9 mouse cellular contexts compared by ENCODE assay signal in the genomic region with DNA sequence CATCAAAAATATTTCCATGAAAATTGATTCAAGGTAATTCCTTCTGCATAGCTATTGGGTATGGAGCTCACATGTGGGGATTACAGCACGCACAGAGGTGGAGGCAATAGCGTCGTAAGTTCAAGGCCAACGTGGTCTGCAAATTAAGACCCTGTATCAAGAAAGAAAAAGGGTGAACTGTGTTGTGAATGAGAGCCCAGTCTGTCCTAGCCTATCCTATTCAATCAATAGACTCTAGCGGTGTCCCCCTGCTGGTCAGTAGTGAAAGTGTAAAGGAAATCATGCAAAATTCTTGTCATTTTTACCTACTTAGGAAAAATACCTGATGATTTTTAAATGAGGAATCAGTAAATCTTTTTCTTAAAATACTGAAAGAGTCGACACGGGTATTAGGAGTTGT. TPM values are rescaled to one million over a fixed set of nuclear protein-coding genes. Genes with fewer than 3 reads are reported as not detected.
DNase-seq lines count a peak whose midpoint lies in the region; ATAC-seq and TF ChIP-seq lines count a peak whose summit lies in the region.
"Had no signal": no experiment of that assay in that cellular context is flagged by ENCODE, and none has a peak within 500 bp of the region (broad histone marks: within the 10 kb centered on the region; RNA-seq: fewer than 3 reads in every experiment).

No protein-coding gene starts in this region.

- no peak overlapping the region for H3K27ac ChIP-seq in heart, embryonic 12.5 days (ENCODE audit: poor library complexity, severe bottlenecking)
- no peak overlapping the region for H3K27ac ChIP-seq in liver, postnatal 0 days (ENCODE audit: low read depth)
- H3K27ac ChIP-seq: lung, embryonic 15.5 days had no signal

- no peak overlapping the region for H3K4me3 ChIP-seq in heart, embryonic 12.5 days
- no peak overlapping the region for H3K4me3 ChIP-seq in liver, postnatal 0 days (ENCODE audit: low read depth, low read length)
- H3K4me3 ChIP-seq: lung, embryonic 15.5 days had no signal

- H3K36me3 ChIP-seq in heart, embryonic 12.5 days = peaks cover 10% of the 10 kb centered on the region; the same call in 1 of the 2 replicates
- 0 out of 2 replicates have a peak, but pooled peaks cover 4% of the 10 kb centered on the region for H3K36me3 ChIP-seq in liver, postnatal 0 days (replicated peaks; ENCODE audit: insufficient read depth, low read length)
- H3K36me3 ChIP-seq: lung, embryonic 15.5 days had no signal

- WGBS in heart, embryonic 12.5 days = 41% methylated on average over 7 of the region's 7 CpGs
- WGBS in liver, postnatal 0 days (ENCODE audit: insufficient replicate concordance) = 29% methylated on average over 7 of the region's 7 CpGs

- no peak overlapping the region for H3K9ac ChIP-seq in heart, embryonic 12.5 days
- H3K9ac ChIP-seq in liver, postnatal 0 days (replicated peaks) = no peak overlapping the region
- H3K9ac ChIP-seq: lung, embryonic 15.5 days had no signal

- no peak overlapping the region for H3K4me2 ChIP-seq in heart, embryonic 12.5 days
- H3K4me2 ChIP-seq in liver, postnatal 0 days (ENCODE audit: low read depth, low read length) = no peak overlapping the region
- H3K4me2 ChIP-seq: lung, embryonic 15.5 days had no signal

- TF ChIP-seq EP300 in liver, postnatal 0 days (IDR thresholded peaks at IDR 0.05; ENCODE audit: low read depth) = no peak

- no peaks in the 10 kb centered on the region for H3K9me3 ChIP-seq in heart, embryonic 12.5 days (replicated peaks)
- H3K9me3 ChIP-seq in liver, postnatal 0 days (ENCODE audit: low read length) = no peaks in the 10 kb centered on the region
- H3K9me3 ChIP-seq: lung, embryonic 15.5 days had no signal

- TF ChIP-seq CTCF in liver, postnatal 0 days (IDR thresholded peaks at IDR 0.05; ENCODE audit: low read depth) = peak; percentile 74

- no peaks in the 10 kb centered on the region for H3K4me1 ChIP-seq in heart, embryonic 12.5 days (replicated peaks)
- H3K4me1 ChIP-seq in liver, postnatal 0 days (ENCODE audit: insufficient read depth) = no peaks in the 10 kb centered on the region
- H3K4me1 ChIP-seq: lung, embryonic 15.5 days had no signal

- no peaks in the 10 kb centered on the region for H3K27me3 ChIP-seq in heart, embryonic 12.5 days (replicated peaks)
- H3K27me3 ChIP-seq in liver, postnatal 0 days (ENCODE audit: insufficient read depth, low read length) = no peaks in the 10 kb centered on the region
- H3K27me3 ChIP-seq: lung, embryonic 15.5 days had no signal

- ATAC-seq in heart, embryonic 12.5 days (ENCODE audit: insufficient number of reproducible peaks, low FRiP score) = no peak
- peak; percentile 48 for ATAC-seq in granulocyte monocyte progenitor cell, adult 5-6 weeks (replicated peaks; ENCODE audit: poor library complexity, severe bottlenecking)
- ATAC-seq in liver, postnatal 0 days = 0 out of 2 replicates have a peak, but pooled peaks have one; percentile 27

- intact Hi-C loops in heart, postnatal 10 days (cut with DNase I) = loop anchor here (1.0 kb wide), 2 partner anchors 41 to 82 kb away; partner anchors contain the start of gene Mrpl39

- DNase-seq in heart, postnatal 10 days = peak; percentile 39 to 61
- DNase-seq in B cell, adult 2 months = peak; percentile 52 to 60
- peak; percentile 65 for DNase-seq in adipocyte (ENCODE audit: low spot score)
- DNase-seq in liver, postnatal 0 days = no peak
- peak; percentile 75 for DNase-seq in retina, embryonic 14.5 days (ENCODE audit: low spot score)
- DNase-seq in urinary bladder, postnatal 4 days (ENCODE audit: low spot score in 2 of 2) = no peak

RNA-seq across cellular contexts. Expression of gene Gabpa, which starts 17.3 kb away (rescaled TPM):
- total RNA-seq in heart, postnatal 10 days (2021) = 10 to 100 TPM; 48.8 to 51.9 TPM
- 44.4 and 47.2 TPM in 2 replicates for polyA plus RNA-seq in heart, embryonic 12.5 days (2016; fragmentation: Nextera tagmentation; extraction: Ambion mirVana)
- total RNA-seq in granulocyte monocyte progenitor cell, adult 5-6 weeks (2014; fragmentation: Nextera tagmentation) = 45.8 and 70.9 TPM in 2 replicates
- total RNA-seq in granulocyte monocyte progenitor cell, adult 5-6 weeks (2017) = 67.8 and 69.3 TPM in 2 replicates
- polyA plus RNA-seq in liver, postnatal 0 days (2015; fragmentation: Nextera tagmentation; extraction: Ambion mirVana) = 7.9 and 9.2 TPM in 2 replicates

RNA-seq across cellular contexts. Expression of gene Atp5j, which starts 18.0 kb away (rescaled TPM):
- 1,000 to 10,000 TPM; 1,523 to 1,629 TPM for total RNA-seq in heart, postnatal 10 days (2021)
- 1,342 and 1,366 TPM in 2 replicates for polyA plus RNA-seq in heart, embryonic 12.5 days (2016; fragmentation: Nextera tagmentation; extraction: Ambion mirVana)
- 504 and 603 TPM in 2 replicates for total RNA-seq in granulocyte monocyte progenitor cell, adult 5-6 weeks (2014; fragmentation: Nextera tagmentation)
- total RNA-seq in granulocyte monocyte progenitor cell, adult 5-6 weeks (2017) = 303 and 340 TPM in 2 replicates
- polyA plus RNA-seq in liver, postnatal 0 days (2015; fragmentation: Nextera tagmentation; extraction: Ambion mirVana) = 805 and 808 TPM in 2 replicates

RNA-seq across cellular contexts. Expression of gene Jam2, which starts 43.5 kb away (rescaled TPM):
- total RNA-seq in heart, postnatal 10 days (2021) = 10 to 100 TPM; 56.7 to 69.4 TPM
- polyA plus RNA-seq in heart, embryonic 12.5 days (2016; fragmentation: Nextera tagmentation; extraction: Ambion mirVana) = 8.3 and 8.6 TPM in 2 replicates
- total RNA-seq in granulocyte monocyte progenitor cell, adult 5-6 weeks (2014; fragmentation: Nextera tagmentation) = not detected in 2 replicates
- not detected in 2 replicates for total RNA-seq in granulocyte monocyte progenitor cell, adult 5-6 weeks (2017)
- 2.9 and 3.2 TPM in 2 replicates for polyA plus RNA-seq in liver, postnatal 0 days (2015; fragmentation: Nextera tagmentation; extraction: Ambion mirVana)

Comparison
In these comparisons a context has a peak if more than half of its experiments do, and no peak if none do; other contexts are left out.
1. DNase-seq: peak in heart, postnatal 10 days (2 of 2), B cell, adult 2 months (2 of 2), adipocyte (single experiment) and retina, embryonic 14.5 days (single experiment); none in liver, postnatal 0 days (single experiment) and urinary bladder, postnatal 4 days (0 of 2).
2. RNA of gene Jam2, which starts 43.5 kb away (total RNA-seq): 56.7 to 69.4 TPM in heart, postnatal 10 days; not detected in granulocyte monocyte progenitor cell, adult 5-6 weeks; every median in the first group is over 10 times any median in the second.